Mouse (Mus musculus): ENCODE data around the gene Utp6. TPM values are rescaled to one million over a fixed set of nuclear protein-coding genes. Genes with fewer than 3 reads are reported as not detected.
A peak's percentile ranks its signal among the peaks of the same experiment; 100 is the strongest.

Utp6 gene
- polyA plus RNA-seq, 1 experiment = 17.5 TPM

- H3K4me3 ChIP-seq = no peak overlapping the region
- no peak overlapping the region for H3K4me2 ChIP-seq (ENCODE audit: low read depth)
- H3K79me2 ChIP-seq (ENCODE audit: control insufficient read depth, insufficient read depth) = peaks cover 10% of the 10 kb centered on the region
- H3ac ChIP-seq (ENCODE audit: control insufficient read depth, insufficient read length) = no peak overlapping the region
- no peaks in the 10 kb centered on the region for H3K27me3 ChIP-seq (ENCODE audit: control insufficient read depth, insufficient read depth, insufficient read length)
- no peak for TF ChIP-seq USF1 (IDR thresholded peaks at IDR 0.05; ENCODE audit: low read depth)
- no peak for TF ChIP-seq MYOD1 (IDR thresholded peaks at IDR 0.05; ENCODE audit: control insufficient read depth in 1 of 3, insufficient read length in 2 of 3, low read depth in 2 of 3)
- no peak for TF ChIP-seq E2F4 (IDR thresholded peaks at IDR 0.05; ENCODE audit: insufficient read depth)
- TF ChIP-seq TCF3 (IDR thresholded peaks at IDR 0.05; ENCODE audit: insufficient read length, low read depth) = no peak
- TF ChIP-seq POLR2AphosphoS2 (IDR thresholded peaks at IDR 0.05; ENCODE audit: insufficient read length, low read depth) = no peak
- TF ChIP-seq POLR2A (IDR thresholded peaks at IDR 0.05; ENCODE audit: insufficient read length, low read depth) = no peak
- no peak for TF ChIP-seq TCF12 (IDR thresholded peaks at IDR 0.05; ENCODE audit: insufficient read depth, poor library complexity, severe bottlenecking)
- TF ChIP-seq CEBPB (IDR thresholded peaks at IDR 0.05; ENCODE audit: insufficient read depth, poor library complexity, severe bottlenecking) = no peak
- TF ChIP-seq MAX (IDR thresholded peaks at IDR 0.05; ENCODE audit: low read depth) = no peak
- TF ChIP-seq SRF (IDR thresholded peaks at IDR 0.05; ENCODE audit: control insufficient read depth, insufficient read length, low read depth) = no peak
- no peak for TF ChIP-seq MYOG (IDR thresholded peaks at IDR 0.05; ENCODE audit: control insufficient read depth in 1 of 3, insufficient read depth in 1 of 3, insufficient read length in 2 of 3, low read depth in 2 of 3)
- no peak for TF ChIP-seq REST (IDR thresholded peaks at IDR 0.05; ENCODE audit: insufficient read depth, insufficient read length)
- H3K36me3 ChIP-seq (ENCODE audit: control insufficient read depth, insufficient read depth) = no peaks in the 10 kb centered on the region
Observed at GRCm38 (mm10) chr11:79965896-79966295, 3.7 kb upstream of the Utp6 start.

GRCm38 (mm10) chr11:79963212-79963974 is 1.2 kb upstream of the Utp6 start:
- no peaks in the 10 kb centered on the region for H3K27me3 ChIP-seq (ENCODE audit: control insufficient read depth, insufficient read depth, insufficient read length)
- no peak for TF ChIP-seq TCF12 (IDR thresholded peaks at IDR 0.05; ENCODE audit: insufficient read depth, poor library complexity, severe bottlenecking)
- TF ChIP-seq SRF (IDR thresholded peaks at IDR 0.05; ENCODE audit: control insufficient read depth, insufficient read length, low read depth) = no peak
- no peak for TF ChIP-seq E2F4 (IDR thresholded peaks at IDR 0.05; ENCODE audit: insufficient read depth)
- no peak for TF ChIP-seq MYOG (IDR thresholded peaks at IDR 0.05; ENCODE audit: control insufficient read depth in 1 of 3, insufficient read depth in 1 of 3, insufficient read length in 2 of 3, low read depth in 2 of 3)
- no peak for TF ChIP-seq CEBPB (IDR thresholded peaks at IDR 0.05; ENCODE audit: insufficient read depth, poor library complexity, severe bottlenecking)
- TF ChIP-seq TCF3 (IDR thresholded peaks at IDR 0.05; ENCODE audit: insufficient read length, low read depth) = no peak
- no peak for TF ChIP-seq MYOD1 (IDR thresholded peaks at IDR 0.05; ENCODE audit: control insufficient read depth in 1 of 3, insufficient read length in 2 of 3, low read depth in 2 of 3)
- TF ChIP-seq POLR2A (IDR thresholded peaks at IDR 0.05; ENCODE audit: insufficient read length, low read depth) = no peak
- no peak for TF ChIP-seq REST (IDR thresholded peaks at IDR 0.05; ENCODE audit: insufficient read depth, insufficient read length)
- TF ChIP-seq POLR2AphosphoS2 (IDR thresholded peaks at IDR 0.05; ENCODE audit: insufficient read length, low read depth) = no peak
- TF ChIP-seq USF1 (IDR thresholded peaks at IDR 0.05; ENCODE audit: low read depth) = no peak
- no peak for TF ChIP-seq MAX (IDR thresholded peaks at IDR 0.05; ENCODE audit: low read depth)

GRCm38 (mm10) chr11:79962877-79963183 is 640 bp upstream of the Utp6 start:
- peaks cover 10% of the 10 kb centered on the region for H3K36me3 ChIP-seq (ENCODE audit: control insufficient read depth, insufficient read depth)
- TF ChIP-seq E2F4 (IDR thresholded peaks at IDR 0.05; ENCODE audit: insufficient read depth) = no peak
- TF ChIP-seq SRF (IDR thresholded peaks at IDR 0.05; ENCODE audit: control insufficient read depth, insufficient read length, low read depth) = no peak
- TF ChIP-seq MAX (IDR thresholded peaks at IDR 0.05; ENCODE audit: low read depth) = no peak
- TF ChIP-seq MYOD1 (IDR thresholded peaks at IDR 0.05; ENCODE audit: control insufficient read depth in 1 of 3, insufficient read length in 2 of 3, low read depth in 2 of 3) = no peak
- TF ChIP-seq CEBPB (IDR thresholded peaks at IDR 0.05; ENCODE audit: insufficient read depth, poor library complexity, severe bottlenecking) = no peak
- TF ChIP-seq POLR2AphosphoS2 (IDR thresholded peaks at IDR 0.05; ENCODE audit: insufficient read length, low read depth) = no peak
- peak overlapping the region; percentile 77 for H3K4me3 ChIP-seq
- H3K27me3 ChIP-seq (ENCODE audit: control insufficient read depth, insufficient read depth, insufficient read length) = no peaks in the 10 kb centered on the region
- peaks cover 13% of the 10 kb centered on the region for H3K79me2 ChIP-seq (ENCODE audit: control insufficient read depth, insufficient read depth)
- H3ac ChIP-seq (ENCODE audit: control insufficient read depth, insufficient read length) = no peak overlapping the region
- H3K4me2 ChIP-seq (ENCODE audit: low read depth) = peak overlapping the region; percentile 88

More at GRCm38 (mm10) chr11:79963212-79963974, 1.2 kb upstream of the Utp6 start:
- peak overlapping the region; percentile 88 for H3K4me2 ChIP-seq (ENCODE audit: low read depth)
- H3ac ChIP-seq (ENCODE audit: control insufficient read depth, insufficient read length) = no peak overlapping the region
- peaks cover 13% of the 10 kb centered on the region for H3K79me2 ChIP-seq (ENCODE audit: control insufficient read depth, insufficient read depth)
- H3K36me3 ChIP-seq (ENCODE audit: control insufficient read depth, insufficient read depth) = peaks cover 4% of the 10 kb centered on the region
- H3K4me3 ChIP-seq = peak overlapping the region; percentile 77

- Histone ChIP-seq H3K79me2 (ENCODE audit: control insufficient read depth, insufficient read depth) (peaks cover 13% of the 10 kb centered on the region), H3K36me3 (ENCODE audit: control insufficient read depth, insufficient read depth) (peaks cover 10% of the 10 kb centered on the region)
- TF ChIP-seq USF1 (IDR thresholded peaks at IDR 0.05; ENCODE audit: low read depth) (no peak), POLR2A (IDR thresholded peaks at IDR 0.05; ENCODE audit: insufficient read length, low read depth) (no peak), TCF3 (IDR thresholded peaks at IDR 0.05; ENCODE audit: insufficient read length, low read depth) (no peak), MYOD1 (IDR thresholded peaks at IDR 0.05; ENCODE audit: control insufficient read depth in 1 of 3, insufficient read length in 2 of 3, low read depth in 2 of 3) (no peak), TCF12 (IDR thresholded peaks at IDR 0.05; ENCODE audit: insufficient read depth, poor library complexity, severe bottlenecking) (no peak), MYOG (IDR thresholded peaks at IDR 0.05; ENCODE audit: control insufficient read depth in 1 of 3, insufficient read depth in 1 of 3, insufficient read length in 2 of 3, low read depth in 2 of 3) (no peak), CEBPB (IDR thresholded peaks at IDR 0.05; ENCODE audit: insufficient read depth, poor library complexity, severe bottlenecking) (no peak), E2F4 (IDR thresholded peaks at IDR 0.05; ENCODE audit: insufficient read depth) (no peak), REST (IDR thresholded peaks at IDR 0.05; ENCODE audit: insufficient read depth, insufficient read length) (no peak), SRF (IDR thresholded peaks at IDR 0.05; ENCODE audit: control insufficient read depth, insufficient read length, low read depth) (no peak), POLR2AphosphoS2 (IDR thresholded peaks at IDR 0.05; ENCODE audit: insufficient read length, low read depth) (no peak), MAX (IDR thresholded peaks at IDR 0.05; ENCODE audit: low read depth) (no peak)
Observed at GRCm38 (mm10) chr11:79961346-79962124, 655 bp downstream of the Utp6 start.

More at GRCm38 (mm10) chr11:79961346-79962124, 655 bp downstream of the Utp6 start:
- H3K4me3 ChIP-seq = peak overlapping the region; percentile 77
- H3K27me3 ChIP-seq (ENCODE audit: control insufficient read depth, insufficient read depth, insufficient read length) = no peaks in the 10 kb centered on the region
- peak overlapping the region; percentile 45 for H3ac ChIP-seq (ENCODE audit: control insufficient read depth, insufficient read length)
- H3K4me2 ChIP-seq (ENCODE audit: low read depth) = peak overlapping the region; percentile 87

Measured in myocyte (in vitro differentiated cells).